Mouse (Mus musculus) kidney, embryonic 15.5 days (tissue): ENCODE measurements around the gene Msx2. TPM values are rescaled to one million over a fixed set of nuclear protein-coding genes. Genes with fewer than 3 reads are reported as not detected.

Source experiments
- ATAC-seq: fragments of 200-750 bp; cut with Nextera tagmentation; replicated peaks from 2 replicates; pipeline ENCODE4 v1.8.0; 2017; ENCODE audit warnings: moderate TSS enrichment; ENCODE audit not compliant: low FRiP score
- H3K27ac ChIP-seq: fragments of 300-500 bp; sonication (generic); 2 replicates; pipeline ENCODE4 v1.5.1; 2015; ENCODE audit warnings: mild to moderate bottlenecking, inconsistent platforms
- H3K27me3 ChIP-seq: fragments of 300-500 bp; sonication (generic); 2 replicates; pipeline ENCODE4 v1.6.1; 2015; ENCODE audit warnings: inconsistent platforms
- H3K36me3 ChIP-seq: fragments of 300-500 bp; sonication (generic); 2 replicates; pipeline ENCODE4 v1.6.1; 2015; ENCODE audit warnings: inconsistent platforms
- H3K4me1 ChIP-seq: fragments of 300-500 bp; sonication (generic); 2 replicates; pipeline ENCODE4 v1.6.1; 2015; ENCODE audit warnings: inconsistent platforms
- H3K4me2 ChIP-seq: fragments of 300-500 bp; sonication (generic); 2 replicates; pipeline ENCODE4 v1.6.1; 2015; ENCODE audit warnings: moderate library complexity, mild to moderate bottlenecking, inconsistent platforms
- H3K4me3 ChIP-seq: fragments of 300-500 bp; sonication (generic); replicated peaks from 2 replicates; pipeline ENCODE4 v1.5.1; 2015; ENCODE audit warnings: mild to moderate bottlenecking, inconsistent platforms
- H3K9ac ChIP-seq: fragments of 300-500 bp; sonication (generic); 2 replicates; pipeline ENCODE4 v1.6.1; 2015; ENCODE audit warnings: mild to moderate bottlenecking, inconsistent platforms
- H3K9me3 ChIP-seq: fragments of 300-500 bp; sonication (generic); replicated peaks from 2 replicates; pipeline ENCODE4 v1.6.1; 2016; ENCODE audit warnings: inconsistent platforms
- WGBS: fragments of 180-500 bp; shearing (Covaris S2); methylation state at CpG from one replicate; pipeline ENCODE4 v1.1.7; 2015; ENCODE audit warnings: mixed read lengths; 5-methylcytosine and 5-hydroxymethylcytosine counted together
- polyA plus RNA-seq: library from polyadenylated mRNA; unstranded; fragments of >200 nt; fragmentation: Nextera tagmentation; extraction: Ambion mirVana; gene quantifications from 2 replicates; pipeline ENCODE4 v1.2.1, GENCODE M21; 2015

Gene Msx2
- polyA plus RNA-seq, 1 experiment from 2014 or later = 1.5 TPM

DNA sequence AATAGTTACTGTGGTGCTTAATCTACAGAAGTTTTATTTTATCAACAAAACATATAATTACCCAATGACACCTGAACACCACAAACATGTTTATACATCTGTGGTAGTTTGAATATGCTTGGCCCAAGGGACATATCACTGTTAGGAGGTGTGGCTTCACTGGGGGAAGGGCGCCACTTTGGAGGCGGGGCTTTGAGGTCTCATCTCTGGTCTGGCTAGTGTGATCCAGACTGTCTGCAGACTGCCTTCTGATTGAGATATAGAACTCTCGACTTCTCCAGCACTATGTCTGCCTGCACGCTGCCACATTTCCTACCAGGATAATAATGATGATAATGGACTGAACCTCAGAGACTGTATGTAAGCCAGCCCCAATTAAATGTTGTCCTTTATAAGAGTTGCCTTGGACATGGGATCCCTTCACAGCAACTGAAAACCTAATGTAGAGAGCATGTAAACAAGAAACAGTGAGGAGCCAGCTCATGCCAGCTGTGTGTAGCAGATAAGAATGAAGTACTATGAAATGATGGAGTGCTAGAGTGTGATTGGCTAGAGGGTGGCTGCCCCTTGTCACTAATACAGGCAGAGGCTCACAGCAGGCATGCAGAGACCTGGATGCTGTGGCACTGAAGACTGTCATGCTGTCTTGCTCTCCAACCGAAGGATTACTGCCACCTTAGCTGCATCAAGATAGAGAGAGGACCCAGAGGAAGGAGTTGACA is 31.4 kb downstream of the Msx2 start:
- peaks cover 16% of the 10 kb centered on the region; the same call in 1 of the 2 replicates for H3K27me3 ChIP-seq
- ATAC-seq = no peak
- H3K9ac ChIP-seq = no peak overlapping the region
- no peak overlapping the region for H3K4me3 ChIP-seq
- H3K36me3 ChIP-seq = no peaks in the 10 kb centered on the region
- H3K4me2 ChIP-seq = no peak overlapping the region
- no peaks in the 10 kb centered on the region for H3K9me3 ChIP-seq
- H3K4me1 ChIP-seq = peaks cover 7% of the 10 kb centered on the region
- H3K27ac ChIP-seq = no peak overlapping the region
- 66% methylated on average over 5 of the region's 5 CpGs for WGBS

DNA sequence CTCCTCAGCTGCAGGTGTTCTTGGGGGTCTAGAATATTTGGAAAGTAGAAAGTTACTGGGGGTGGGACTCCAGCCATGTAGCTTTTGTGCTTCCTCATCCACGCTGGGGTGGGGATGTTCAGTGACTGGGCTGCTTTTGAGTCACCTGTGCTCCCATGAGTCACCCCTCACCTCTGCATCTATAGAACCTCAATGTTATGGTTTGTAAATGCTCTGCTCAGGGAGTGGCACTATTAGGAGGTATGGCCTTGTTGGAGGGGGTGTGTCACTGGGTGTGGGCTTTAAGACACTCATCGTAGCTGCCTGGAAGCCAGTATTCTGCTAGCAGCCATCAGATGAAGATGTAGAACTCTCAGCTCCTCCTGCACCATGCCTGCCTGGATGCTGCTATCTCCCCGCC is 32.9 kb downstream of the Msx2 start:
- Histone ChIP-seq H3K36me3 (no peaks in the 10 kb centered on the region), H3K27ac (no peak overlapping the region), H3K9me3 (no peaks in the 10 kb centered on the region), H3K9ac (no peak overlapping the region), H3K4me3 (no peak overlapping the region), H3K4me1 (peaks cover 7% of the 10 kb centered on the region), H3K27me3 (peaks cover 10% of the 10 kb centered on the region; the same call in 1 of the 2 replicates), H3K4me2 (no peak overlapping the region)
- 80% methylated on average over 3 of the region's 3 CpGs for WGBS
- no peak for ATAC-seq

GRCm38 (mm10) chr13:53426507-53426906 is 46.4 kb downstream of the Msx2 start:
- no peak for ATAC-seq
- Histone ChIP-seq H3K27me3 (peaks cover 12% of the 10 kb centered on the region; the same call in 1 of the 2 replicates), H3K4me1 (no peaks in the 10 kb centered on the region), H3K9me3 (no peaks in the 10 kb centered on the region), H3K27ac (no peak overlapping the region), H3K4me2 (no peak overlapping the region), H3K36me3 (no peaks in the 10 kb centered on the region), H3K9ac (no peak overlapping the region), H3K4me3 (no peak overlapping the region)
- WGBS = 24% methylated on average over 7 of the region's 7 CpGs

- no peak overlapping the region for H3K4me2 ChIP-seq
- no peak for ATAC-seq
- H3K27me3 ChIP-seq = peaks cover 12% of the 10 kb centered on the region; the same call in 1 of the 2 replicates
- 75% methylated on average over 4 of the region's 4 CpGs for WGBS
- no peak overlapping the region for H3K4me3 ChIP-seq
- no peak overlapping the region for H3K9ac ChIP-seq
- no peaks in the 10 kb centered on the region for H3K9me3 ChIP-seq
- H3K36me3 ChIP-seq = no peaks in the 10 kb centered on the region
- H3K4me1 ChIP-seq = no peaks in the 10 kb centered on the region
- H3K27ac ChIP-seq = no peak overlapping the region
Observed at GRCm38 (mm10) chr13:53421189-53421588, 51.7 kb downstream of the Msx2 start.

GRCm38 (mm10) chr13:53420741-53421140 is 52.1 kb downstream of the Msx2 start:
- no peak overlapping the region for H3K9ac ChIP-seq
- H3K9me3 ChIP-seq = no peaks in the 10 kb centered on the region
- no peaks in the 10 kb centered on the region for H3K4me1 ChIP-seq
- H3K27me3 ChIP-seq = peaks cover 12% of the 10 kb centered on the region; the same call in 1 of the 2 replicates
- H3K36me3 ChIP-seq = no peaks in the 10 kb centered on the region
- H3K4me2 ChIP-seq = no peak overlapping the region
- no peak overlapping the region for H3K27ac ChIP-seq
- ATAC-seq = no peak
- 74% methylated on average over 4 of the region's 4 CpGs for WGBS
- H3K4me3 ChIP-seq = no peak overlapping the region

GRCm38 (mm10) chr13:53419681-53420080 is 53.2 kb downstream of the Msx2 start:
- no peak overlapping the region for H3K9ac ChIP-seq
- H3K9me3 ChIP-seq = no peaks in the 10 kb centered on the region
- ATAC-seq = no peak
- no peaks in the 10 kb centered on the region for H3K36me3 ChIP-seq
- 80% methylated on average over 8 of the region's 8 CpGs for WGBS
- no peaks in the 10 kb centered on the region for H3K4me1 ChIP-seq
- H3K4me2 ChIP-seq = no peak overlapping the region
- H3K27me3 ChIP-seq = peaks cover 8% of the 10 kb centered on the region; the same call in 1 of the 2 replicates
- H3K4me3 ChIP-seq = no peak overlapping the region
- H3K27ac ChIP-seq = no peak overlapping the region

DNA sequence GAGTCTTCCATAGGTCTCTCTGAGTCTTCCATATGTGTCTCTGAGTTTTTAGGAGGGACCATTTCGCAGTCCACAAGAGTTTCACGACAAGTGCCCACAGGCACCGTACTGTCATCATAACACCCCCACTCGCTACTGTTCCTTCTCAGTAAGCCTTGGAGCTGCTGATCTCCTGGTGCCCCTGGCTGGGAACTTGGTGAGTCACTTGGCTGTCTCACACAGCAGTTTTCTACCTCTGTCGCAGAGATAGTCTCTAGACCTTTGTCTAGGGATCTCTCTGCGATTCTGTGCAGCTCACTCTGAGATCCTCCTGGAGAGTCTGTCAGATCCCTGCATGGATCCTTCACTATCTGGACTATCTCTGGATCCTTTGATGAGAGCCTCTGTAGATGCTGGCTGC is 55.2 kb downstream of the Msx2 start:
- ATAC-seq = no peak
- no peaks in the 10 kb centered on the region for H3K4me1 ChIP-seq
- no peak overlapping the region for H3K4me3 ChIP-seq
- no peaks in the 10 kb centered on the region for H3K9me3 ChIP-seq
- H3K4me2 ChIP-seq = no peak overlapping the region
- H3K27me3 ChIP-seq = no peaks in the 10 kb centered on the region
- WGBS = 92% methylated on average over 6 of the region's 6 CpGs
- H3K9ac ChIP-seq = no peak overlapping the region
- H3K36me3 ChIP-seq = no peaks in the 10 kb centered on the region
- H3K27ac ChIP-seq = no peak overlapping the region

Other genes starting within 250 kb of the Msx2 start
- gene Ror2, start 186.9 kb downstream of the Msx2 start, polyA plus RNA-seq = 9.6 and 11.2 TPM in 2 replicates
- gene Sptlc1, start 95.7 kb downstream of the Msx2 start, polyA plus RNA-seq = 37.5 and 37.9 TPM in 2 replicates